Mouse (Mus musculus): ENCODE data around the gene C5ar2. TPM values are rescaled to one million over a fixed set of nuclear protein-coding genes. Genes with fewer than 3 reads are reported as not detected.

Gene C5ar2
- polyA plus RNA-seq, 1 experiment = 0.07 TPM

DNA sequence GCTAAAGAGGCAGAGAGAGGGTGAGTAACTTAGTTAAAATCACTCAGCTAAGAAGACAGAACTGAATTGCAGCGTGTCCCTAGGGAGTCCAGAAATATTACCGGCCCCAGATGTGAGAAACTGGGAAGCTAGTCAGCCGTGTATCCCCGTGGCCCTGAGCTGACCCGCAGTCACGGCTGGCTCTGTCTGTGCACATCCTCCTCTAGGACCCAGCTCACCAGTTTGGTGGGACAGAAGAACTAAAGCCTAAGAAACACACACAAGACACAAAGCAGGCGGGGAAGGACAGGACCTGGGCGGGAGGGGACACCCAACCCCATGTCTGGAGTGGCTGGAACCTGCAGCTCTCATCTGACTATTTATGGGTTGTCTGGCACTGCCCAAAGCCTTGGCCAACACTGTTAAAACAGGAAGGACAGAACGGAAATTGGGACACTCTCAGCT, 4.4 kb downstream of the C5ar2 start:
- no peak for TF ChIP-seq POLR2A (IDR thresholded peaks at IDR 0.05; ENCODE audit: control insufficient read depth, low read depth, low read length)
- no peak for TF ChIP-seq CTCF (IDR thresholded peaks at IDR 0.05; ENCODE audit: control insufficient read depth, insufficient read depth, insufficient replicate concordance, low read depth, low read length)
- Histone ChIP-seq H3K4me3 (ENCODE audit: control insufficient read depth, low read depth, low read length) (no peak overlapping the region), H3K27ac (ENCODE audit: control insufficient read depth, insufficient read depth, low read depth, low read length) (no peak overlapping the region), H3K36me3 (ENCODE audit: control insufficient read depth, insufficient read depth, low read length) (no peaks in the 10 kb centered on the region), H3K4me1 (ENCODE audit: control insufficient read depth, insufficient read depth, low read length) (peaks cover 2% of the 10 kb centered on the region), H3K27me3 (ENCODE audit: control insufficient read depth, insufficient read depth, low read length) (no peaks in the 10 kb centered on the region)

DNA sequence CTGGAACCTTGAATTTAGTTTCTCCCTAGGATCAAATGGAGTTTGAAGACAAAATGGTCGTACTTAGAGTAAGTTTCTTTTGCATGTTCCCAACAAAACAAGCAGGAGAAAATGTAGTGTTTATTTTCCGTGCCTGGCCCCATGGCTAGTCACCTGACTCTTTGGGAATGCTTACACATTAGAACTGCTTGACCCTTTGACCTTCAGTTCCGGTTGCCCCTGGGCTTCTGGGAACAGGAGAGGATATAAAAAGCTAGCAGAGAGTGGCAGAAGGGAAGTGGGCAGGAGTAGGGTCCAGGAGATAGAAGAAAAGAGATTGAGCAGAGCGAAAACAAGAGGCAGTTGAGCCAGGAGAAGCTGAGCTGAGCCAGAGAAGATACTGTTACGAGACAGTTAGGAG, 14.1 kb downstream of the C5ar2 start:
- Histone ChIP-seq H3K27me3 (ENCODE audit: control insufficient read depth, insufficient read depth, low read length) (no peaks in the 10 kb centered on the region), H3K27ac (ENCODE audit: control insufficient read depth, insufficient read depth, low read depth, low read length) (no peak overlapping the region), H3K4me1 (ENCODE audit: control insufficient read depth, insufficient read depth, low read length) (peaks cover 4% of the 10 kb centered on the region), H3K36me3 (ENCODE audit: control insufficient read depth, insufficient read depth, low read length) (no peaks in the 10 kb centered on the region), H3K4me3 (ENCODE audit: control insufficient read depth, low read depth, low read length) (no peak overlapping the region)
- no peak for TF ChIP-seq CTCF (IDR thresholded peaks at IDR 0.05; ENCODE audit: control insufficient read depth, insufficient read depth, insufficient replicate concordance, low read depth, low read length)

DNA sequence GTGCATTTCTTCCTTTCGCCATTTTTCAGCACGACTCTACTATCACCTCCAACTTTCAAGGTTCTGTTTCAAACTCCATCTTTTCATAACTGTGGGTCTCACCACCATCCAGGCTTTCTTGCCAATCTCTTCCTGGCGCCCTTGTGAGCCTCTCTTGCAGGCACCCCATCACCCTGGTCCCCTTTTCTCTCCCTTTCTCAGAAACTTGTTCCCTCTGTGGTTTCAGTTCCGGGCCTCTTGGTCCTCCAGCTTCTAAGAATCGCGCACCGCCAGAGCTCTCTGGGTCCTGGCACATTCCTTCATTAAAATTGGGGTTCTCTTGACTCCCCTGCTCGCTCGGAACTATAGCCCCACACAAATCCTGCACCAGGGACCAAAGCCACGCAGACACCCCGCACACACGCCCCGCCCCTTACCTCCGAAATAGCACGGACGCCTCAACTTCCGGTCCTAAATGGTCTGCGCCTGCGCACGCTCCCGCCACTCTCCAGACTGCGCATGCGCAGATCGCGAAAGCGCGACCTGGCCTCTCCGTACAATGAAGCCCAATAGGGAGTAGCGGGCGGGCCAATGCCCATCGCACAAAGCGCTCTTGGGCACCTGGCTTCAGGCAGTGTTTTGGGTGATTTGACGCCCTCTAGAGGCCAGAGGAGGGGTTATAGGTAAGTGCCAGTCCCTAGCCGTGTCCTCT, 22.2 kb downstream of the C5ar2 start, which contains the start of gene Dhx34:
Dhx34 (minus strand) TSS at position 456 of the 691 bp plus-strand sequence.
- H3K27me3 ChIP-seq (ENCODE audit: control insufficient read depth, insufficient read depth, low read length) = no peaks in the 10 kb centered on the region
- peak; percentile 87 for TF ChIP-seq POLR2A (IDR thresholded peaks at IDR 0.05; ENCODE audit: control insufficient read depth, low read depth, low read length)
- TF ChIP-seq CTCF (IDR thresholded peaks at IDR 0.05; ENCODE audit: control insufficient read depth, insufficient read depth, insufficient replicate concordance, low read depth, low read length) = peak; percentile 32; the same call in 1 of the 2 replicates
- H3K4me3 ChIP-seq (ENCODE audit: control insufficient read depth, low read depth, low read length) = peak within 1 kb of the TSS; percentile 98
- H3K27ac ChIP-seq (ENCODE audit: control insufficient read depth, insufficient read depth, low read depth, low read length) = peak within 1 kb of the TSS; percentile 72
- H3K36me3 ChIP-seq (ENCODE audit: control insufficient read depth, insufficient read depth, low read length) = no peaks in the 10 kb centered on the region; the same call in 1 of the 2 replicates
- peaks cover 10% of the 10 kb centered on the region for H3K4me1 ChIP-seq (ENCODE audit: control insufficient read depth, insufficient read depth, low read length)

DNA sequence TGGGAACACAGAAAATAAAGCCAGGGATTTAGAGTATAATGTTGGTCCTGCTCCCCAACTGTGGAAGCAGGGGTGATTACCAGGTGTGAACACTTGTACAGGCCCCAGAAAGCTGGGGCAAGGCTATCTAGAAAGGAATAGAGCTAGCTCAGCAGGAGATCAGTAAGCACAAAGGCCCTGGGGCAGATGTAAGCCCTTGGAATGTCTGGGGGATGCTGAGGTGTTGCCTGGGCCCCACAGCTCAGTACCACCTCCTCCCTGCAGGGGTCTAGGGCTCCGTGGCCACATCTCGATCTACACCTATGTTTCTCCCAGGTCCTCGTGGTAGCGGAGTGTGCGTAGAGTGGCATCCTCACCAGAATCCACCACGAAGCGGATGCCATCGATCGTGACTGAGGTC, 30.0 kb downstream of the C5ar2 start:
- Histone ChIP-seq H3K27me3 (ENCODE audit: control insufficient read depth, insufficient read depth, low read length) (no peaks in the 10 kb centered on the region), H3K36me3 (ENCODE audit: control insufficient read depth, insufficient read depth, low read length) (no peaks in the 10 kb centered on the region; the same call in 1 of the 2 replicates)

DNA sequence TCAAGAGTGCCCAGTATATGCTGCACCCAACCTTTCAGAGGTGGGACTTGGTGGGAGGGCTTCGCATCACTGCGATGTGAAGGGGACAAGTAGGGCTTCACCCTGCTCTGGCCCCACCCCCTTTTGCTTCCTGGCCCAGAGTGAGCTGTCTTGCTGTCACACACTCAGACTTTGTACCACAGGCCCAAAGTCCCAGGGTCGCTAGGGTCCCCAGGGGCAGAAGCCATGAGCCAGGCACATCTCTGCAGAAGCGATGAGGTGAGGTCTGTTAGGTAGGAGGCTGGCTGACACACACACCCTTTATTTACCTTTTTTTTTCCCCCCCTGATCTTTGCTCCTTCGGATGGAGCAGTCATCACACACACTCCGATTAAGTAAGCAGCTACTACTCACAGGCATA, 30.8 kb downstream of the C5ar2 start:
- no peak overlapping the region for H3K4me3 ChIP-seq (ENCODE audit: control insufficient read depth, low read depth, low read length)
- TF ChIP-seq CTCF (IDR thresholded peaks at IDR 0.05; ENCODE audit: control insufficient read depth, insufficient read depth, insufficient replicate concordance, low read depth, low read length) (no peak), POLR2A (IDR thresholded peaks at IDR 0.05; ENCODE audit: control insufficient read depth, low read depth, low read length) (no peak)
- H3K27ac ChIP-seq (ENCODE audit: control insufficient read depth, insufficient read depth, low read depth, low read length) = no peak overlapping the region
- H3K27me3 ChIP-seq (ENCODE audit: control insufficient read depth, insufficient read depth, low read length) = no peaks in the 10 kb centered on the region
- H3K36me3 ChIP-seq (ENCODE audit: control insufficient read depth, insufficient read depth, low read length) = no peaks in the 10 kb centered on the region; the same call in 1 of the 2 replicates
- H3K4me1 ChIP-seq (ENCODE audit: control insufficient read depth, insufficient read depth, low read length) = peaks cover 4% of the 10 kb centered on the region; the same call in 1 of the 2 replicates

More for the DNA sequence above, 30.0 kb downstream of the C5ar2 start:
- Histone ChIP-seq H3K27ac (ENCODE audit: control insufficient read depth, insufficient read depth, low read depth, low read length) (no peak overlapping the region), H3K4me3 (ENCODE audit: control insufficient read depth, low read depth, low read length) (no peak overlapping the region), H3K4me1 (ENCODE audit: control insufficient read depth, insufficient read depth, low read length) (peaks cover 4% of the 10 kb centered on the region; the same call in 1 of the 2 replicates)
- no peak for TF ChIP-seq CTCF (IDR thresholded peaks at IDR 0.05; ENCODE audit: control insufficient read depth, insufficient read depth, insufficient replicate concordance, low read depth, low read length)
- no peak for TF ChIP-seq POLR2A (IDR thresholded peaks at IDR 0.05; ENCODE audit: control insufficient read depth, low read depth, low read length)

DNA sequence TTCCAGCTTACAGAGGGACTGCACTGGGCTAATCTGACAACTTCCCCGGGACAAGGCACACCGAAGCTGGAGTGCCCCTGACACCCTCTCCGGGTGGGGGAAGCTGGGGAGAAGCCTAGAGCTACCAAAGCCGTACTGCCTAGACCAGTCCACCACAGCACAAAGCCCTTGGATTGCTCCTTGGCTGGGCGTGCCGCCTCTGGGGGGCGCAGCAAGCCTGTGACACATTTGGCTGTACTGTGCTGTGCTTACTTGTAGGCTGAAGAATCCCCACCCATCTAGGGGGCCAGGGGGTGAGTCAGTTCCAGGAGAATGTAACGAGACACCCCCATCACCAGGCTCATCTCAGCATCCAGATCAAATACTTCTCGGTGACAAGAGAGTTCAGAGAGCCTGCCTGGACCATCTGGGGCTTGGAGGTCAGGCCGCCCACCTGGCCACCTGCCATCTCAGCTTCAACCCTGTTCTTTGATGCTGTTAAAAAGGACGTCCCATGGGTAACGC, 33.0 kb downstream of the C5ar2 start:
- Histone ChIP-seq H3K27ac (ENCODE audit: control insufficient read depth, insufficient read depth, low read depth, low read length) (no peak overlapping the region), H3K36me3 (ENCODE audit: control insufficient read depth, insufficient read depth, low read length) (no peaks in the 10 kb centered on the region; the same call in 1 of the 2 replicates)
- TF ChIP-seq CTCF (IDR thresholded peaks at IDR 0.05; ENCODE audit: control insufficient read depth, insufficient read depth, insufficient replicate concordance, low read depth, low read length) (no peak), POLR2A (IDR thresholded peaks at IDR 0.05; ENCODE audit: control insufficient read depth, low read depth, low read length) (no peak)

DNA sequence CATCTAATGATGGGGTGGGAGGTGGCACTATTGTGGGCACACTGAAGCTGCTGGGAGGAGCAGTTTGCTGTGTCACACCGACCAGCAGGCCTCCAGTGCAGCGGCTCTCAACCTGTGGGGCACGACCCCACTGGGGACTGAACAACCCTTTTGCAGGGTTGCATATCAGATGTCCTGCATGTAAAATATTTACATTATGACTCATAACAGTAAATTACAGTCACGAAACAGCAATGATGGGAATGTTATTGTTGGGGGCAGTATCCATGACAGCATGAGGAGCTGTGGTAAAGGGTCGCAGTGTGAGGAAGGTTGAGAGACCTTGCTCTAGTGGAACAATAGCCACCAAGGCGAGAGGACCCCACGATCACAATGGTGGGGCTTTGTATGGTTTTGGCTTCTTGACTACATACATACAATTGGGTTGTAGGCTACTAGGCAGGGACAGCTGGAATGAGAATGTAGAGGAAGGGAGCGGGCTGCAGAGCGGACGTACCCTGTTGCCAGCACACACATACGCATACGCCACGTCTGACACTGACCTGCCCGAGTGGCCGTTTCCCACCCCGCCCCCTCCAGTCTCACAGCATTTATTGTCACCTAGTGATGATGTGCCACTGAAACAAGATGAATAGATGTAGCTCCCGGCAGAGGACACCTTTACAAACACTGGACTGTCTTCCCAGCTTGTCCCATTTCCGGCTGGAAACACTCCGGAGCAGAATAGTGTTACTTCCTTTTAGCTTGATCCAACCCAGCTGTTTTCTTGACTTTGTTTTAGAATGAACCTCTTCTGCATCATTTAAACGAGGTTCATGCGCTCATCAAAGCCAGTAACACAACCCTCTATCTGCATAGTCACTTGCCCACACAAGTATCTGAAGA, 34.9 kb downstream of the C5ar2 start:
- H3K4me1 ChIP-seq (ENCODE audit: control insufficient read depth, insufficient read depth, low read length) = peaks cover 4% of the 10 kb centered on the region; the same call in 1 of the 2 replicates
- H3K4me3 ChIP-seq (ENCODE audit: control insufficient read depth, low read depth, low read length) = no peak overlapping the region
- no peaks in the 10 kb centered on the region for H3K27me3 ChIP-seq (ENCODE audit: control insufficient read depth, insufficient read depth, low read length)
- no peak for TF ChIP-seq POLR2A (IDR thresholded peaks at IDR 0.05; ENCODE audit: control insufficient read depth, low read depth, low read length)
- no peak for TF ChIP-seq CTCF (IDR thresholded peaks at IDR 0.05; ENCODE audit: control insufficient read depth, insufficient read depth, insufficient replicate concordance, low read depth, low read length)
- H3K27ac ChIP-seq (ENCODE audit: control insufficient read depth, insufficient read depth, low read depth, low read length) = no peak overlapping the region
- H3K36me3 ChIP-seq (ENCODE audit: control insufficient read depth, insufficient read depth, low read length) = peaks cover 1% of the 10 kb centered on the region

More for the DNA sequence above, 33.0 kb downstream of the C5ar2 start:
- no peak overlapping the region for H3K4me3 ChIP-seq (ENCODE audit: control insufficient read depth, low read depth, low read length)
- H3K4me1 ChIP-seq (ENCODE audit: control insufficient read depth, insufficient read depth, low read length) = peaks cover 4% of the 10 kb centered on the region; the same call in 1 of the 2 replicates
- H3K27me3 ChIP-seq (ENCODE audit: control insufficient read depth, insufficient read depth, low read length) = no peaks in the 10 kb centered on the region

Data from testis, adult 2 months (tissue).